Mouse (Mus musculus) intestine, embryonic 14.5 days (tissue): Measurements from ENCODE around the gene Acsf3. TPM values are rescaled to one million over a fixed set of nuclear protein-coding genes. Genes with fewer than 3 reads are reported as not detected.

Experiments
- ATAC-seq: fragments of 200-750 bp; cut with Nextera tagmentation; replicated peaks from 2 replicates; pipeline ENCODE4 v1.8.0; 2017; ENCODE audit warnings: low read depth, moderate number of reproducible peaks, moderate TSS enrichment, moderate library complexity; ENCODE audit not compliant: low FRiP score, low TSS enrichment
- DNase-seq: peaks from one replicate; pipeline ENCODE4 v3.0.0-alpha.2; 2018; ENCODE audit warnings: low spot score
- H3K27ac ChIP-seq: fragments of 300-500 bp; sonication (generic); 2 replicates; pipeline ENCODE4 v1.5.1; 2014; ENCODE audit warnings: low read depth, mild to moderate bottlenecking, control low read depth
- H3K27me3 ChIP-seq: fragments of 300-500 bp; sonication (generic); replicated peaks from 2 replicates; pipeline ENCODE4 v1.6.1; 2014; ENCODE audit warnings: low read length, control low read depth; ENCODE audit not compliant: control insufficient read depth, insufficient read depth
- H3K36me3 ChIP-seq: fragments of 300-500 bp; sonication (generic); 2 replicates; pipeline ENCODE4 v1.6.1; 2014; ENCODE audit warnings: low read length, control low read depth; ENCODE audit not compliant: control insufficient read depth, insufficient read depth
- H3K4me1 ChIP-seq: fragments of 300-500 bp; sonication (generic); replicated peaks from 2 replicates; pipeline ENCODE4 v1.6.1; 2014; ENCODE audit warnings: low read length, control low read depth, mixed read lengths; ENCODE audit not compliant: control insufficient read depth, insufficient read depth
- H3K4me2 ChIP-seq: fragments of 300-500 bp; sonication (generic); 2 replicates; pipeline ENCODE4 v1.6.1; 2014; ENCODE audit warnings: low read length
- H3K4me3 ChIP-seq: fragments of 300-500 bp; sonication (generic); 2 replicates; pipeline ENCODE4 v1.5.1; 2014; ENCODE audit warnings: low read depth, low read length, control low read depth, mixed read lengths
- H3K9ac ChIP-seq: fragments of 300-500 bp; sonication (generic); 2 replicates; pipeline ENCODE4 v1.6.1; 2014; ENCODE audit warnings: mild to moderate bottlenecking, low read length
- H3K9me3 ChIP-seq: fragments of 300-500 bp; sonication (generic); 2 replicates; pipeline ENCODE4 v1.6.1; 2016; ENCODE audit warnings: low read length, control low read depth; ENCODE audit not compliant: control insufficient read depth
- WGBS: fragments of 180-500 bp; shearing (Covaris S2); extraction: QIAGEN DNeasy Blood & Tissue Kit; methylation state at CpG from one replicate; pipeline ENCODE4 v1.1.7; 2014; 5-methylcytosine and 5-hydroxymethylcytosine counted together
- polyA plus RNA-seq: library from polyadenylated mRNA; unstranded; fragments of >200 nt; fragmentation: Nextera tagmentation; extraction: Ambion mirVana; gene quantifications from 2 replicates; pipeline ENCODE4 v1.2.1, GENCODE M21; 2014

Gene Acsf3
- polyA plus RNA-seq, 1 experiment from 2014 or later, result 21.6 TPM

DNA sequence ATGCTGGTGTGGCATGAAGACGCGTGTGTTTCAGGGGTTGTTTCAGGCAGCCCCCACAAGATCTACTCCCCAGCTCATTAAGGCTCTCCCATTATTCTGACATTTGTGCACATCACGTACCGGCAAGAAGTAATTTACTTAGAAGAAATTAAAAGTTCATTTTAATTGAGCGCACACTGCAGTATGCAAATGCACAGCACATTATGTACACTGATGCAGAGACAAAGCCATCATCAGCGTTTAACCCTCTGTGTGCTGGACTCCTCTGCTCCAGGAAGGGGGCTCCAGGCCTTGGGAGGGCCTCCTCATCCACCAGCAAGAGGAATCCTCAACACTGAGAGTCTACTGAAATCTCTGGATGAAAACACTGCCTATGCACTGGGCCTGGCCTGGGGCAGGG lies 37.4 kb upstream of the Acsf3 start:
- Histone ChIP-seq H3K4me1 (no peaks in the 10 kb centered on the region), H3K4me2 (no peak overlapping the region), H3K27ac (no peak overlapping the region), H3K9me3 (no peaks in the 10 kb centered on the region), H3K4me3 (no peak overlapping the region), H3K9ac (no peak overlapping the region), H3K27me3 (peaks cover 20% of the 10 kb centered on the region), H3K36me3 (no peaks in the 10 kb centered on the region)
- no peak for DNase-seq
- ATAC-seq, result no peak
- WGBS, result 86% methylated on average over 6 of the region's 6 CpGs

DNA sequence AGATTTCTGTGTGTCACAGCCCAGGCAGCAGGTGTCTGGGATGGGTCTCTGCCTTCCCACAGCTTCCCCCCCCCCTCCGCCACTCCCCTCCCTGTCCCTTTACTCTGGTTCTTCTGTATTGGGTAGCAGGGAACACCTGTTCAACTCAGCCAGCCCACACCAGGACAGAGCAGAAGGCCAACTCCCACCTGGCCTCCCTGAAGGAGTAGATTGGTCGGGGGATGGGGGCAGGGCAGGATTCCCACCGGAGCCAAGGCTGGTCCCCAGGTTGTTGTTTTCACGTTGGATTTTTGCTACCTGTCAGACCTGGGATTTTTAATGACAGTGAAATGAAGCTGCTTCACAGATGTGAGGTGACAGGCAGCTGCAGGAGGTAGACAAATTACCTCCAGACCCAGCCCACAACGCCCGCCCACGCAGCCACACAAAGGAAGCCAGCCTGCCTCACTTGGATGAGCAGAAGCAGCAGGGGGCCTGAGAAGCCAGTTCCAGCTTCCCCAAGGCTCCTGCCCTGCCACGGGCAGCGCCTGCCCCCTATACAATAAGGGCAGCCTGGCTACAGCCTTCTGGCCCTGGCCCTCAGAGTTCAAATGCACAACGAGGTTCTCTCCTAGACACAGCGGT lies 36.1 kb upstream of the Acsf3 start:
- 18% methylated on average over 10 of the region's 11 CpGs for WGBS
- H3K4me2 ChIP-seq, result no peak overlapping the region
- no peaks in the 10 kb centered on the region for H3K4me1 ChIP-seq
- DNase-seq (no peak), ATAC-seq (no peak)
- no peak overlapping the region for H3K4me3 ChIP-seq
- H3K9ac ChIP-seq, result no peak overlapping the region
- no peaks in the 10 kb centered on the region for H3K9me3 ChIP-seq
- no peak overlapping the region for H3K27ac ChIP-seq
- H3K27me3 ChIP-seq, result peaks cover 26% of the 10 kb centered on the region
- H3K36me3 ChIP-seq, result no peaks in the 10 kb centered on the region

DNA sequence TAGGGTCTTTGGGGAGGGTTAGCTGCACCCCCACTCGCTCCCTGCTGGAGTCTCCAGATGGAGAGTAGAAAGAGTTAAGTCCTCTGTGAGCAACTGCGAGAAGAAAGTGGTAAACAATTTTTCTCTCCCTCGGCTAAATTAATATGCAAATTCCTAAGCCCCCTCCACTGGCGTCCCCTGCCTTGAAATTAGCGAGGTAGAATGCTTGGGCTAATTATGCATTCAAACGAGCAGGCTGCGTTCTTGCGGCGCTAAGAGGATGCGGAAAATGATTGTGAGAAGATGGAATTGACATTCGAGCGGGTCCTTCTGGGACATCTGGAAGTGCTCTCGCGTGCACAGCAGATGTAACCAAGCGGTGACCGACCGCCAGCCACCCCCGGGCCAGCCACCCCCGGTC lies 32.8 kb upstream of the Acsf3 start:
- no peaks in the 10 kb centered on the region for H3K9me3 ChIP-seq
- WGBS, result 20% methylated on average over 19 of the region's 19 CpGs
- peaks cover 52% of the 10 kb centered on the region for H3K27me3 ChIP-seq
- H3K9ac ChIP-seq, result no peak overlapping the region
- H3K27ac ChIP-seq, result no peak overlapping the region
- no peaks in the 10 kb centered on the region for H3K4me1 ChIP-seq
- DNase-seq (no peak), ATAC-seq (no peak)
- H3K4me2 ChIP-seq, result no peak overlapping the region
- H3K4me3 ChIP-seq, result no peak overlapping the region
- H3K36me3 ChIP-seq, result no peaks in the 10 kb centered on the region

DNA sequence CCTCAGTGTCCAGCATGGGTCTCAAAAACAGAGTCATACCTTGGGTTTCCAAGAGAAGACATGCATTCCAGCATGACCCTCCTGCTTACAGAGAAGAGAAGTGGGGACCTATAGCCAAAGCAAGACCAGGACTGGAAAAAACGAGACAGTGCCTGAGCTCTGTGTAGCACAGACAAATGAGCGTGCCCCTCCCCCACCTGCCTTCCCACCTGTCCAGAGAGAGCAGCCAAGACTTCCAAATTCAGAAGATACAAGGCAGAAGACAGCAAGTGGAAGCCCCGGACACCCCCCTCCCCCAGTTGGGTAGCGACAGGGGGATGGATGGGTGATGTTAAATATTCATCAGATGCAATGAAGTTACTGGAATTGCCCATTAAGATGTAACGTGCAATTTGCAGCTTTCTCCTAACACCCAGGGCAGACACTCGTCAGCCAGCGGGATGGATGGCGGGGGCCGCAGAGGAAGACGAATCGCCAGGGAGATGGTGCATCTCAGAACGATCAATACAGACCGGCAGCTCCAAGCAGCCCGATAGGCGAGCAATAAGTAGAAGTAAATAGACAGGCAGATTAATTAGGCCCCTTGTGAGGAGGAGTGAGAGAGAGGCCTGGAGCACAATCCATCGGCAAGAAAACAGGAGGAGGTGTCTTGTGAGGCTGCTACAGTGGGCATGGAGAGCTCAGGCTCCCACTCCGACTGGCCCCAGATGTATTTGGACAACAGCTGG lies 30.1 kb upstream of the Acsf3 start:
- Histone ChIP-seq H3K36me3 (no peaks in the 10 kb centered on the region), H3K9ac (no peak overlapping the region), H3K27ac (no peak overlapping the region), H3K4me3 (no peak overlapping the region), H3K27me3 (peaks cover 50% of the 10 kb centered on the region), H3K9me3 (no peaks in the 10 kb centered on the region), H3K4me2 (no peak overlapping the region), H3K4me1 (no peaks in the 10 kb centered on the region)
- ATAC-seq (no peak), DNase-seq (no peak)
- 24% methylated on average over 17 of the region's 17 CpGs for WGBS

DNA sequence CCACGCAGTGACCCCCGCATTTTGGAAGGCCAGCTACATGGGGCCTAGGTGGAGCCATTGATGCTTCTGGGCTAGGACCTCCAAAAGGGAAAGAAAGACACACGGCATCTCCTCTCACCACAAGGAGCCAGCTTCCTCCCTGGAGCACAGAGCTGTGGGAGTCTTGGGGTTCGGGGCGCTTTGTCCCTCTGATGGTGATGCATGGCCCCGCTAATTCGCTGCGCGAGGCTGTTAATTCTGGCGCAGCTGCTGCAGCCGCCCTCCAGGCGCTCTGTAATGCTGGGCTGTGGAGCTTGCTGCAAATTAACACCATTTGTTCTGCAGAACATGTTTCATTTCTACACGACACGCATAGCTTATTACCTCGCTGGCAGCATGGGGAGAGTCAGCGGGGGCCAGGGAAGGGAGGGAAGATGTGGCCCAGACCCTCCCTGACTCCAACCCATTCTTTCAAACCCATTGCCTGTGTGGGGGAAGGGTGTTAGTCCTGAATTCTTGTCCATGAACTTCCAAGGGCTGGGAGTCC lies 29.5 kb upstream of the Acsf3 start:
- Histone ChIP-seq H3K4me2 (no peak overlapping the region), H3K9ac (no peak overlapping the region), H3K9me3 (no peaks in the 10 kb centered on the region), H3K27me3 (peaks cover 50% of the 10 kb centered on the region), H3K4me1 (no peaks in the 10 kb centered on the region), H3K4me3 (no peak overlapping the region), H3K36me3 (no peaks in the 10 kb centered on the region), H3K27ac (no peak overlapping the region)
- no peak for ATAC-seq
- 9% methylated on average over 16 of the region's 16 CpGs for WGBS
- DNase-seq, result no peak

DNA sequence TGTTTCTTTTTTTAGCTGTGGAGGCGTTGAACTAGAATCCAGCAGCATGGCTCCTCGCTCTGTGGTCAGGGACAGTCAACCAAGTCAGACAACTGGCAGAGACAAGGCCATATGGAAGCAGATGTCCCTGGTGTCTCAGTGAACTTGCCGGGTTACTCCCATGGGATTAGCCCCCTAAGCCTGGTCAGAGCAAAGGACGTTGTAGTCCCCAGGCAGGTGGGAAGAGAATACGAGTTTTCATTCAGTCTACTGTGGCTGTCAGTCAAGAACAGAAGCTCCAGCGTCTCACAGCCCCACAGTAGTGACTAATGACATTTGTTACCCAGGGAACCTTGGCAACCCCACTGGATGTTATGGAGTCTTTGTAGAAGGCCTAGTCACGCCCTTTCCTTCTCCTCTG lies 28.8 kb upstream of the Acsf3 start:
- Histone ChIP-seq H3K9ac (no peak overlapping the region), H3K4me3 (no peak overlapping the region), H3K4me1 (no peaks in the 10 kb centered on the region), H3K9me3 (no peaks in the 10 kb centered on the region), H3K27ac (no peak overlapping the region), H3K36me3 (no peaks in the 10 kb centered on the region), H3K4me2 (no peak overlapping the region), H3K27me3 (peaks cover 46% of the 10 kb centered on the region)
- 46% methylated on average over 7 of the region's 7 CpGs for WGBS
- DNase-seq, result no peak
- ATAC-seq, result no peak

DNA sequence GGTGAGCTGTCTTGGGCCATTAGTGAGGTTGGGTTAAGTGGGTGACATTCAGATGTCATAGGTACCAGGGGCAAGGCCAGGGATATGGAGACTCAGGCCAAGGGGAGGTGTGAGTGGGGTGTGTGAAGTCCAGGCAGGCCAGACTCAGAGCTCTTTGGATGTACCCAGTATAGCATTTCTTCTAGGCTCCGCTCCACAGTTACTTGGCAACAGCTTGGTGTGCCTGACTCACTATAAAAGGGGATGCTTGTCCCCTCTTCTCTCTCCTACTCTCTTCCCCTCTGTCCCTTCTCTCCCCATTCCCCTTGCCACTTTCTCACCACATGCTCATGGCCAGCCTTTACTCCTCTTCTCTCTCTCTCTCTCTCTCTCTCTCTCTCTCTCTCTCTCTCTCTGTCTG lies 27.5 kb upstream of the Acsf3 start:
- no peak for ATAC-seq

DNA sequence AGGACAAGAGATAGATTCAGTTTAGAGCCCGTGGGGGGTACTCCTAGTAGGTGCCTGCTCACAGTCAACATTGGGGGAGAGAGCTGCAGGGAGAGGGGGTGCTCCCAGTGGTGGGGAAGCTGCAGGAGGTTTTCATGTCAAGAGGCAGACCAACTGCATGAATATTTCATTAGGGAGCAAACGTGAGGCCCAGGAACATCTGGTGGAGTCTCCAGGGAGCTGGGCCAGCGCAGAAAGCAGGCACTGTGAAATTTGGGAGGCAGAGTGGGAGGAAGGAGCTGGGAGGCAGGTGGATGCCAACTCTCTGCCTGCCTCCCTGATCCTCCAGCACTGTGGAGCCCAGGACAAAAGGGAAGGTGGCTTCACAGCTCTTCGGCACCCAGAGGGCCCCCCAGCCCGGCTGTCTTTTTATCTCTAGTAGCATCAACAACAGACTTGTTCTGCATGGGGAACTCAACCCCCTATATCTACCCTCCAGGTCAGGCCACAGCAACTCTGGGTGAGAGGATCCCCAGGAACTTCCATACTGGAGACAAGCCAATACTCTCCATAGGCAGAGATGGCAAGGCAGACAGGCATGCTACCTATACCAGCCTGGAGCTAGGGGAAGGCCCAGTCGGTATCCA lies 25.8 kb upstream of the Acsf3 start:
- Histone ChIP-seq H3K9me3 (no peaks in the 10 kb centered on the region), H3K4me3 (no peak overlapping the region), H3K9ac (no peak overlapping the region), H3K27ac (no peak overlapping the region), H3K36me3 (no peaks in the 10 kb centered on the region), H3K4me2 (no peak overlapping the region), H3K27me3 (peaks cover 25% of the 10 kb centered on the region), H3K4me1 (no peaks in the 10 kb centered on the region)
- 59% methylated on average over 6 of the region's 6 CpGs for WGBS
- ATAC-seq (no peak), DNase-seq (no peak)

More for the DNA sequence above, 27.5 kb upstream of the Acsf3 start:
- DNase-seq, result no peak
- Histone ChIP-seq H3K36me3 (no peaks in the 10 kb centered on the region), H3K27me3 (peaks cover 33% of the 10 kb centered on the region), H3K9me3 (no peaks in the 10 kb centered on the region), H3K4me2 (no peak overlapping the region), H3K27ac (no peak overlapping the region), H3K4me1 (no peaks in the 10 kb centered on the region), H3K4me3 (no peak overlapping the region), H3K9ac (no peak overlapping the region)
- 100% methylated on average over 1 of the region's 1 CpGs for WGBS
